Mouse (Mus musculus) thymus, postnatal 25 days (tissue): Measurements from ENCODE around the gene Pomgnt2.

ENCODE experiments used
- DNase-seq: peaks from one replicate; pipeline ENCODE4 v3.0.0; 2022

The Pomgnt2 gene

GRCm38 (mm10) chr9:122012816-122013215, 15.9 kb upstream of the Pomgnt2 start:
- DNase-seq: no peak

GRCm38 (mm10) chr9:122010751-122011150, 13.8 kb upstream of the Pomgnt2 start:
- DNase-seq: no peak

- DNase-seq: no peak
Measured at GRCm38 (mm10) chr9:122008876-122009275, 12.0 kb upstream of the Pomgnt2 start.

GRCm38 (mm10) chr9:122006609-122007008, 9.7 kb upstream of the Pomgnt2 start:
- peak; percentile 55 for DNase-seq

GRCm38 (mm10) chr9:122006175-122006574, 9.3 kb upstream of the Pomgnt2 start:
- no peak for DNase-seq

GRCm38 (mm10) chr9:121997978-121998377, 1.1 kb upstream of the Pomgnt2 start:
- DNase-seq: no peak

GRCm38 (mm10) chr9:121995508-121996131, 1.3 kb downstream of the Pomgnt2 start:
- peak; percentile 55 for DNase-seq

GRCm38 (mm10) chr9:121995077-121995476, 1.8 kb downstream of the Pomgnt2 start:
- no peak for DNase-seq

- DNase-seq: peak; percentile 71
Measured at GRCm38 (mm10) chr9:121993047-121993446, 3.9 kb downstream of the Pomgnt2 start.

GRCm38 (mm10) chr9:121991041-121991440, 5.9 kb downstream of the Pomgnt2 start:
- peak; percentile 25 for DNase-seq

- no peak for DNase-seq
Measured at GRCm38 (mm10) chr9:121989536-121989935, 7.4 kb downstream of the Pomgnt2 start.

- no peak for DNase-seq
Measured at GRCm38 (mm10) chr9:121988910-121989309, 8.0 kb downstream of the Pomgnt2 start.

GRCm38 (mm10) chr9:121984465-121985461, 12.1 kb downstream of the Pomgnt2 start:
- DNase-seq: peak; percentile 81

- DNase-seq: peak; percentile 68
Measured at GRCm38 (mm10) chr9:121983504-121983903, 13.4 kb downstream of the Pomgnt2 start.

GRCm38 (mm10) chr9:121982665-121983064, 14.2 kb downstream of the Pomgnt2 start:
- no peak for DNase-seq

- DNase-seq: no peak
Measured at GRCm38 (mm10) chr9:121982214-121982613, 14.7 kb downstream of the Pomgnt2 start.

GRCm38 (mm10) chr9:121981466-121982105, 15.3 kb downstream of the Pomgnt2 start:
- DNase-seq: no peak

- DNase-seq: no peak
Measured at GRCm38 (mm10) chr9:121981046-121981445, 15.9 kb downstream of the Pomgnt2 start.

GRCm38 (mm10) chr9:121975321-121975720, 21.6 kb downstream of the Pomgnt2 start:
- no peak for DNase-seq

- DNase-seq: no peak
Measured at GRCm38 (mm10) chr9:121974141-121974986, 22.5 kb downstream of the Pomgnt2 start.

- no peak for DNase-seq
Measured at GRCm38 (mm10) chr9:121973207-121973606, 23.7 kb downstream of the Pomgnt2 start.

GRCm38 (mm10) chr9:121969841-121970381, 27.0 kb downstream of the Pomgnt2 start:
- no peak for DNase-seq
